Mouse (Mus musculus) CH12.LX (cell line): ENCODE measurements around the gene Hist2h3c1.

Source experiments
- CTCF ChIP-seq, 2 experiments: IDR thresholded peaks in 1 of 2; conservative IDR thresholded peaks in 1 of 2; 2 replicates each; pipeline ENCODE4 v1.5.1; 2011 to 2012; ENCODE audit warnings: low read depth in 2 of 2, low read length in 2 of 2, improper control_type of control experiment in 1 of 2, inconsistent platforms in 1 of 2, mild to moderate bottlenecking in 1 of 2, moderate library complexity in 1 of 2
- ELF1 ChIP-seq: IDR thresholded peaks from 2 replicates; pipeline ENCODE4 v1.6.1; 2014; ENCODE audit warnings: low read depth, mild to moderate bottlenecking, inconsistent platforms, low read length, improper control_type of control experiment
- EP300 ChIP-seq: IDR thresholded peaks from 2 replicates; pipeline ENCODE4 v1.6.1; 2011; ENCODE audit warnings: low read length, improper control_type of control experiment
- ETS1 ChIP-seq: conservative IDR thresholded peaks from 2 replicates; pipeline ENCODE4 v1.6.1; 2012; ENCODE audit warnings: low read depth, mild to moderate bottlenecking, inconsistent platforms, low read length, improper control_type of control experiment, moderate library complexity
- NRF1 ChIP-seq: IDR thresholded peaks from 2 replicates; pipeline ENCODE4 v1.6.1; 2014; ENCODE audit warnings: low read depth, mild to moderate bottlenecking, inconsistent platforms, low read length, improper control_type of control experiment, moderate library complexity
- POLR2A ChIP-seq: IDR thresholded peaks from 2 replicates; pipeline ENCODE4 v1.6.1; 2011; ENCODE audit warnings: low read depth, mild to moderate bottlenecking, improper control_type of control experiment, low read length
- POLR2AphosphoS2 ChIP-seq: IDR thresholded peaks from 2 replicates; pipeline ENCODE4 v1.6.1; 2011; ENCODE audit warnings: low read depth, low read length, improper control_type of control experiment
- RCOR1 ChIP-seq: conservative IDR thresholded peaks from 2 replicates; pipeline ENCODE4 v1.6.1; 2012; ENCODE audit warnings: low read depth, mild to moderate bottlenecking, inconsistent platforms, low read length, improper control_type of control experiment
- SMC3 ChIP-seq: IDR thresholded peaks from 2 replicates; pipeline ENCODE4 v1.6.1; 2011; ENCODE audit warnings: low read depth, low read length, improper control_type of control experiment
- TBP ChIP-seq: conservative IDR thresholded peaks from 2 replicates; pipeline ENCODE4 v1.6.1; 2011; ENCODE audit warnings: low read depth, low read length, improper control_type of control experiment
- ZKSCAN1 ChIP-seq: IDR thresholded peaks from 2 replicates; pipeline ENCODE4 v1.6.1; 2012; ENCODE audit warnings: low read depth, inconsistent platforms, low read length, improper control_type of control experiment, borderline replicate concordance
- ZMIZ1 ChIP-seq: IDR thresholded peaks from 2 replicates; pipeline ENCODE4 v1.6.1; 2012; ENCODE audit warnings: low read depth, mild to moderate bottlenecking, inconsistent platforms, low read length, improper control_type of control experiment

- TF ChIP-seq CTCF (conservative IDR thresholded peaks at IDR 0.05 in 1 of 2, IDR thresholded peaks at IDR 0.05 in 1 of 2; ENCODE audit: low read depth in 2 of 2, low read length in 2 of 2) (no peak), ELF1 (peak; percentile 46; the same call in 1 of the 2 replicates), POLR2A (peak; percentile 86), RCOR1 (no peak; the same call in 1 of the 2 replicates), NRF1 (peak; percentile 79), SMC3 (0 out of 2 replicates have a peak, but pooled peaks have one; percentile 4), EP300 (0 out of 2 replicates have a peak, but pooled peaks have one; percentile 35), ZKSCAN1 (no peak), ZMIZ1 (peak; percentile 99), ETS1 (no peak), TBP (peak; percentile 99), POLR2AphosphoS2 (peak; percentile 99)
These were observed 25.5 kb upstream of the Hist2h3c1 start, which contains the start of the genes Hist2h2ac and Hist2h2be for GRCm38 (mm10) chr3:96220765-96221639.
